Mouse (Mus musculus) midbrain, embryonic 16.5 days (tissue): Measurements from ENCODE around the gene Atf3. TPM values are rescaled to one million over a fixed set of nuclear protein-coding genes. Genes with fewer than 3 reads are reported as not detected.
"Not testable (repeated sequence)": the region's sequence is repeated elsewhere in the genome, so short reads cannot be mapped to it uniquely, and the experiment has no call there.

Source experiments
- ATAC-seq: fragments of 200-750 bp; cut with Nextera tagmentation; 2 replicates; pipeline ENCODE4 v1.8.0; 2017; ENCODE audit warnings: moderate TSS enrichment
- H3K27ac ChIP-seq: fragments of 300-500 bp; sonication (generic); 2 replicates; pipeline ENCODE4 v1.5.1; 2014; ENCODE audit warnings: mild to moderate bottlenecking, low read length, mixed read lengths
- H3K27me3 ChIP-seq: fragments of 300-500 bp; sonication (generic); 2 replicates; pipeline ENCODE4 v1.6.1; 2014; ENCODE audit warnings: low read depth, low read length, mixed read lengths; ENCODE audit not compliant: control insufficient read depth, insufficient read depth
- H3K36me3 ChIP-seq: fragments of 300-500 bp; sonication (generic); 2 replicates; pipeline ENCODE4 v1.6.1; 2014; ENCODE audit warnings: mild to moderate bottlenecking, low read length, moderate library complexity, mixed read lengths; ENCODE audit not compliant: control insufficient read depth, insufficient read depth
- H3K4me1 ChIP-seq: fragments of 300-500 bp; sonication (generic); 2 replicates; pipeline ENCODE4 v1.6.1; 2014; ENCODE audit warnings: mild to moderate bottlenecking, low read length, mixed read lengths; ENCODE audit not compliant: control insufficient read depth, insufficient read depth
- H3K4me2 ChIP-seq: fragments of 300-500 bp; sonication (generic); 2 replicates; pipeline ENCODE4 v1.6.1; 2014; ENCODE audit warnings: mild to moderate bottlenecking, low read length, mixed read lengths
- H3K4me3 ChIP-seq: fragments of 300-500 bp; sonication (generic); 2 replicates; pipeline ENCODE4 v1.5.1; 2014; ENCODE audit warnings: low read depth, mild to moderate bottlenecking, low read length, moderate library complexity, mixed read lengths
- H3K9ac ChIP-seq: fragments of 300-500 bp; sonication (generic); 2 replicates; pipeline ENCODE4 v1.6.1; 2014; ENCODE audit warnings: low read depth, low read length, mixed read lengths
- H3K9me3 ChIP-seq: fragments of 300-500 bp; sonication (generic); replicated peaks from 2 replicates; pipeline ENCODE4 v1.6.1; 2014; ENCODE audit warnings: mild to moderate bottlenecking, low read length, mixed read lengths; ENCODE audit not compliant: control insufficient read depth, poor library complexity, severe bottlenecking
- WGBS: fragments of 180-500 bp; shearing (Covaris S2); extraction: QIAGEN DNeasy Blood & Tissue Kit; methylation state at CpG from one replicate; pipeline ENCODE4 v1.1.7; 2014; 5-methylcytosine and 5-hydroxymethylcytosine counted together
- polyA plus RNA-seq: library from polyadenylated mRNA; unstranded; fragments of >200 nt; fragmentation: Nextera tagmentation; extraction: Ambion mirVana; gene quantifications from 2 replicates; pipeline ENCODE4 v1.2.1, GENCODE M21; 2015

Atf3 gene
- polyA plus RNA-seq, 1 experiment from 2014 or later: 1.6 TPM

DNA sequence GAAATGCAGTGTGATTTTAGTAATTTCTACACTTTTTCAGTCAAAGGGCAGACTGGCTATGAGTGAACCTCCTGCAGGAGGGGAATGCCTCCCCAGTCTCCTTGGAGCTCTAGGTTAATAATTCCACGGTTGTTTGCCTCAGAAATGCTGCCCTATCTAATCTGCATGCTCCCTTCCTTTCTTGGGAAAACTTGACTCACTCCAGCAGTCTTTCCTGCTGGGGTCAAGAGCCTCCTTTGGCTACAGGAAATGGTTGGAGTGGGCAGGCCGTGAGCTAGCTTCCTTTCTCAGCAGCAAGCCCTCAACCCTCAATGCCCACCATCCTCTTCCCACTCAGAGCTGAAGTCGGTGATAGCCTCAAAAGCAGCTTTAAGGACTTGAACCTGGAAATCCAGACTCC is 63.5 kb downstream of the Atf3 start:
- Histone ChIP-seq H3K27me3 (no peaks in the 10 kb centered on the region), H3K9me3 (peaks cover 4% of the 10 kb centered on the region; the same call in 1 of the 2 replicates), H3K9ac (no peak overlapping the region), H3K36me3 (no peaks in the 10 kb centered on the region), H3K4me3 (no peak overlapping the region), H3K4me2 (no peak overlapping the region), H3K27ac (no peak overlapping the region), H3K4me1 (no peaks in the 10 kb centered on the region)
- WGBS: 69% methylated on average over 3 of the region's 3 CpGs
- ATAC-seq: no peak

DNA sequence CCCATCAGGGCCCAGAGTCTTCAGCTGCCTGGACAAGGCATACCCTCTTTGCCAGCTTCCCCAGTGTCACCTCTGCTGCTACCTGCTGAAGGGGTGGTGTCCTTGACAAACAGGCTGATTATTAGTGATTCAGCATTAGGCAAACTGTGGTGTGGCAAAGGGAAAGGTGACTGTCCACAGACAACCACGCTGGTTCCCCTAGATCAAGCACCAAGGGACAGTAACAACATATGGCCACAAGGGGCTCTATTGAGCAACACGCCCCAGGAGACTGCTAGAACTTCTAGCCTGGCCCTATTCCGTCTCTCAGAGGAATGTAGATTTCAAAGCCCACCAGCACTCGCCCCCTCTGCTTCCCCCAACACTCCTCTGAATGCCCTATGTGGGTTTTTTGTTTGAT is 64.8 kb downstream of the Atf3 start:
- Histone ChIP-seq H3K4me3 (no peak overlapping the region), H3K9ac (no peak overlapping the region), H3K27me3 (no peaks in the 10 kb centered on the region), H3K36me3 (no peaks in the 10 kb centered on the region), H3K27ac (no peak overlapping the region), H3K4me2 (no peak overlapping the region), H3K9me3 (peaks cover 4% of the 10 kb centered on the region; the same call in 1 of the 2 replicates), H3K4me1 (no peaks in the 10 kb centered on the region)
- 14% methylated on average over 4 of the region's 4 CpGs for WGBS
- ATAC-seq: no peak

DNA sequence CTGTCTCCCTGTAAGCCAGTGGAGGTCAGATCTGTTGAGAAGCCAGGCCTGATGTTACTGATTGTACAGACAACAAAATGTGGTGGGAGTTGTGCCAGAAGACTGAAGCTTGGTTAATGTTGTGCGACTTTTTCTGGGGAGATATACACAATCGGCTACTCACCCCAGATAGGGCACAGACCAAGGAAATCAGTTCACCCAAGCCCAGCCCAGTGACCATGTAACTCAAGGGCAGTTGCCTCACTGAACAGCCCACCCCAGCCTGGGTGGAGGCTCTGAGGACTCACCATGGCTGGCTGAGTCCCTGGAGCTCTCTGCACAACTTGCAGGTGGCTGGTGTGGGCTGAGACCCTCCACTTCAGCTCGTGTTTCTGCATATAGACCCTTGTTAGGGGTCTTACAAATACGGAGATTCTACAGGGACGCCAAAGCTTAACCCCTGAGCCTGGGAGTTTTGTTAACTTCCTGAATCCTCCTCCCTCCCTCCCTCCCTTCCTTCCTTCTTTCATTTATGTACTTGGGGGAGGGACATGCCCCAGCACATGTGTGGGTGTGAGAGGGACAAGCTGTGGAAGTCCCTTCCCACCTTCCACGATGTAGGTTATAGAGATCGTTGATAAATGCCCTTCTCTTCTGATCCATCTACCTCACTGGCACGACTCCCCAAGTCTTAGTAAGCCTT is 66.8 kb downstream of the Atf3 start:
- Histone ChIP-seq H3K4me1 (no peaks in the 10 kb centered on the region), H3K9ac (no peak overlapping the region), H3K27ac (no peak overlapping the region), H3K36me3 (no peaks in the 10 kb centered on the region), H3K4me3 (no peak overlapping the region), H3K27me3 (no peaks in the 10 kb centered on the region), H3K9me3 (no peaks in the 10 kb centered on the region), H3K4me2 (no peak overlapping the region)
- ATAC-seq: no peak
- WGBS: 82% methylated on average over 8 of the region's 8 CpGs

DNA sequence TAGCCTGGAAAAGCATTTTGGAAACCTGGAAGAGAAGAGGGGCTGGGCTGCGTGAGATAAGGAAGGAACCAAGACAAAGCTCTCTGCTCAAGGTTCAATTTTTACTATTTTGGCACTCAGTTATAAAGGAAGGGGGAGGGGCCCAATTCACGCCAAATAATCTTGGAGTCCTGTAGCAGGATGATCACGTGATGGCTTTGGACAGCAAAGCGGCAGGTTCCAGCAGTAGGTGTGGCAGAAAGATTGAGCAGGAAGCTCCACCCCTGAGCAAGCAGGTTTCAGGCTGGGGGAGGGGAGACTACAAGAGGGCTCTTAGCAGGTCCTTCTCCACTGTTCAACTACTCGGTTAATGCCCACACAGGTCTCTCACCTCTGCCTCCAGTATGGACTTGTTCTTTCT is 68.3 kb downstream of the Atf3 start:
- not testable (repeated sequence) for H3K27me3 ChIP-seq, H3K9me3 ChIP-seq, H3K4me1 ChIP-seq, H3K4me3 ChIP-seq, H3K4me2 ChIP-seq, ATAC-seq, H3K36me3 ChIP-seq, H3K27ac ChIP-seq, H3K9ac ChIP-seq
- 87% methylated on average over 5 of the region's 5 CpGs for WGBS

DNA sequence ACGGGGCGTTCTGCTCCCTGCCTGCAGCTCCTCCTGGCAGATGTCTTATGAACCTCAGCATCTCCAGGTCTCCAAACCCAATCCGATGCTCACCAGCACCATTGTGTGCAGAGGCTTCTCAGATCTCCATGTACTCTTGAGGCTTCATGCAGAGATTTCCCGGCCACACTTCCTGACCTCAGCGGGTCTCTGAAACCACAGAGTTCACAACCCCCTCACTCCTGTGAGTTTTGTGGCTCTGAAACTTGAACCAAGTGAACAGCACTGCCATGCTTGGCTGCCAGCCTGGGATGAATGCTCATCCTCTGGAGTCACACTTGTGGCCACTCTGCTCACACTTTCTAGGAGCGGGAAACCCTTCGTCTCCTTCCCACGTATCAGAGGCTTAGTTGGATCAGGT is 76.9 kb downstream of the Atf3 start:
- Histone ChIP-seq H3K4me1 (no peaks in the 10 kb centered on the region), H3K9me3 (no peaks in the 10 kb centered on the region), H3K27me3 (no peaks in the 10 kb centered on the region), H3K4me3 (no peak overlapping the region), H3K9ac (no peak overlapping the region), H3K36me3 (no peaks in the 10 kb centered on the region), H3K27ac (no peak overlapping the region), H3K4me2 (no peak overlapping the region)
- ATAC-seq: no peak
- WGBS: 87% methylated on average over 8 of the region's 8 CpGs

DNA sequence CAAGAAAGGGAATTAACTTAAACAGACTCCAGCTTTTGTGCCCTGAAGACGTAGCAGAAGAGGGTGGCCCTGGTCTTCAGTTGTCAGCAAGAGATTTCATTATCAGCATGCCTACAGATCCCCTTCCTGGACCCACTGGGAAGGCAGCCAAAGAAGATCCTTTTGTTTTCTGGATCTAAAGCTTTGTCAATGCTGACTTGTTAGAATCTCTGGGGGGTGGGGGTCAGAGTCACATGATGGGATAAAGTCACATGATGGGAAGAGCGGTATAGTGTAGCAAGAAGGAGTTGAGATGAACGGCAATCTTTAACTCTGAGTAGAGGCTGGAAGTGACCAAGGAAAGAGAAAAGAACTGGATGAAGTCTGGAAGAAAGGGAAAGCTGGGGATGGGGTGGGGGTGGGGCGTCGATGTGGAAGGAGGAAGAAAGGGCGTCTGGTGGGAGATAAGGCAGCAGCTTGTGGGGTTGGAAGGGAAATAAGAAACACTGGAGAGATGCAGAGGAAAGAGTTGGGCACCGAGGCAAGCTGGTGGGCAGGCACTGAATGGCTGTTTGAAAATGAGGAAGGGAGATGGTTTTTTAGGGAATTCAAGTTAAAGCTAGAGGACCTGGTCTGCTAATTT is 78.9 kb downstream of the Atf3 start:
- no peak for ATAC-seq

DNA sequence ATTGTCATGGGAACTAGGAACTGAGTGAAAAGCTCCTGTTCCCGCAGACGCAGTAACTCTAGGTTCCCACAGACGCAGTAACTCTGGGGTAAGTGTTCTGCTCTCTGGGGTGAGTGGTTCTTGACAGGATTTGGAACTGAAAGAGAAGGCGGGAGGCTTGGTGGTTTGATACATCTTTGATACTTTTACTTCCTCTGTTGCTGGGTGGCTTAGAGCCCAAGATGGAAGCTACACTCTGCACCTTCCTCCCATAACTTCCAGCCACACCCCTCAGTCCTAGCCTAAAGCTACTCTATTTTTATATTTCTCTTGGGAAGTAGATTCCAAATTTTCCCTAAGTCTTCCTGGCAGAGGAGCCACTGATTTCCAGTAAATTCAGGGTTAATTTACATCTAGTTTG is 79.4 kb downstream of the Atf3 start:
- 93% methylated on average over 4 of the region's 4 CpGs for WGBS
- H3K36me3 ChIP-seq: no peaks in the 10 kb centered on the region
- H3K9ac ChIP-seq: no peak overlapping the region
- no peak for ATAC-seq
- no peak overlapping the region for H3K4me2 ChIP-seq
- H3K4me3 ChIP-seq: no peak overlapping the region
- H3K4me1 ChIP-seq: no peaks in the 10 kb centered on the region
- no peaks in the 10 kb centered on the region for H3K9me3 ChIP-seq
- H3K27ac ChIP-seq: no peak overlapping the region
- no peaks in the 10 kb centered on the region for H3K27me3 ChIP-seq

More for the DNA sequence above, 78.9 kb downstream of the Atf3 start:
- Histone ChIP-seq H3K4me1 (no peaks in the 10 kb centered on the region), H3K4me2 (no peak overlapping the region), H3K9ac (no peak overlapping the region), H3K27ac (no peak overlapping the region), H3K36me3 (no peaks in the 10 kb centered on the region), H3K27me3 (no peaks in the 10 kb centered on the region), H3K9me3 (no peaks in the 10 kb centered on the region), H3K4me3 (no peak overlapping the region)
- 67% methylated on average over 7 of the region's 7 CpGs for WGBS

DNA sequence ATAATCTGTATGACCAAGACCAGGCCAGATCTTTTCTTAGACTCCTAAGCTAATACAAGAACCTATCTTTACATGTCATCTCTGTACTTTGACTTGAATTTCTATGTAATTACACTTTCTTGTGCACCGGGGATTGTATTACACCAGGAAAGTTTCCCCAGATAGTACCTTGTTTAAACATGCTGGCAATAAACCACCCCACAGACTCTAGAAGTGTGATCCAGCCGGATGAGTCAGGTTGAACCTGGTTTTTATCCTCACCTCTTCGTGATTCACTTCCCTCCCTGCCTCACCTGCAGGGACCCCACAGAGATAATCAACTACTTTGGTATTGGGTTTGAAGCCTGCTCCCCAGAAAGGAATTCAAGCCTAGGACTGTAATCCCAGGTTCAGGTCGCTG is 82.4 kb downstream of the Atf3 start:
- no peaks in the 10 kb centered on the region for H3K4me1 ChIP-seq
- H3K27ac ChIP-seq: no peak overlapping the region
- H3K4me2 ChIP-seq: no peak overlapping the region
- 56% methylated on average over 4 of the region's 4 CpGs for WGBS
- no peaks in the 10 kb centered on the region for H3K9me3 ChIP-seq
- H3K9ac ChIP-seq: no peak overlapping the region
- no peak for ATAC-seq
- no peaks in the 10 kb centered on the region for H3K27me3 ChIP-seq
- H3K4me3 ChIP-seq: no peak overlapping the region
- no peaks in the 10 kb centered on the region for H3K36me3 ChIP-seq

DNA sequence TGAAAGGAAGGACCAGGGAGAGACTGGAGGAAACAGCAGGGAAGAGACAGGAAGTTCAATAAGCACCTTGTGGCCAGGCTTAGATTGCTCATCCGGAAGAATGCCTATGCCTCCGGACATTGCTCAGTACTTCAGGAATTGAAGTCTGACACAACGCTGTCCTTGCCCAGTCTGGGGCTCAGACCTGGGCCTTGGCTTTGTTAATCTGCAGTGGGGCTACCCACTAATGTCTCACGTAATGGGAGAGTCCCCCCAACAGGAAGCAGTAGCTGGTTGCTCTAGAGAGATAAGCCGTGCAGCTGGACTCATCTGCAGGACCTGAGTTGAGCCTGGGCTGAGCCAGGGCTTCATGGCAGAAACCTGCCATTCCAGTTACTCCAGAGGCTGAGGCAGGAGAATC is 84.9 kb downstream of the Atf3 start:
- Histone ChIP-seq H3K27ac (no peak overlapping the region), H3K9me3 (no peaks in the 10 kb centered on the region; the same call in 1 of the 2 replicates), H3K4me2 (no peak overlapping the region), H3K36me3 (no peaks in the 10 kb centered on the region), H3K9ac (no peak overlapping the region), H3K4me1 (no peaks in the 10 kb centered on the region), H3K27me3 (no peaks in the 10 kb centered on the region), H3K4me3 (no peak overlapping the region)
- ATAC-seq: no peak
- WGBS: 71% methylated on average over 5 of the region's 5 CpGs
